In genomic region chr3:113280285-113280684, GRCm38 (mm10) we compare ENCODE assay signal across 21 mouse cellular contexts. TPM values are rescaled to one million over a fixed set of nuclear protein-coding genes. Genes with fewer than 3 reads are reported as not detected.
A peak's percentile ranks its signal among the peaks of the same experiment; 100 is the strongest.
DNase-seq lines count a peak whose midpoint lies in the region; ATAC-seq lines count a peak whose summit lies in the region.
"Not testable (repeated sequence)": the region's sequence is repeated elsewhere in the genome, so short reads cannot be mapped to it uniquely, and the experiment has no call there.
"Had no signal": no experiment of that assay in that cellular context is flagged by ENCODE, and none has a peak within 500 bp of the region (broad histone marks: within the 10 kb centered on the region; RNA-seq: fewer than 3 reads in every experiment).

No protein-coding gene starts in this region.

- not testable (repeated sequence) for H3K4me1 ChIP-seq in embryonic facial prominence, embryonic 13.5 days; forebrain, embryonic 12.5 days; hindbrain, embryonic 11.5 days (replicated peaks; ENCODE audit: control insufficient read depth, insufficient read depth, low read length); intestine, embryonic 16.5 days (ENCODE audit: control insufficient read depth, insufficient read depth, low read length); midbrain, embryonic 11.5 days (ENCODE audit: control insufficient read depth, insufficient read depth, low read length); midbrain, embryonic 14.5 days (ENCODE audit: control insufficient read depth, insufficient read depth, low read length); neural tube, embryonic 11.5 days (ENCODE audit: control insufficient read depth, insufficient read depth, low read length); stomach, embryonic 15.5 days

- 0 out of 2 replicates have a peak, but pooled peaks have one; percentile 43 for ATAC-seq in embryonic facial prominence, embryonic 13.5 days (ENCODE audit: insufficient number of reproducible peaks, insufficient read depth, low FRiP score, low TSS enrichment, low read depth)
- ATAC-seq in forebrain, embryonic 12.5 days (ENCODE audit: low FRiP score) = 0 out of 2 replicates have a peak, but pooled peaks have one; percentile 23
- peak; percentile 49; the same call in 1 of the 2 replicates for ATAC-seq in hindbrain, embryonic 11.5 days (ENCODE audit: low FRiP score)
- ATAC-seq in intestine, embryonic 16.5 days = peak; percentile 56
- ATAC-seq in midbrain, embryonic 11.5 days (ENCODE audit: low FRiP score) = peak; percentile 46; the same call in 1 of the 2 replicates
- ATAC-seq in midbrain, embryonic 14.5 days (ENCODE audit: low FRiP score, low TSS enrichment) = peak; percentile 63; the same call in 1 of the 2 replicates
- ATAC-seq in neural tube, embryonic 11.5 days (ENCODE audit: insufficient read depth, low FRiP score, low TSS enrichment) = peak; percentile 58; the same call in 1 of the 2 replicates
- ATAC-seq in stomach, embryonic 15.5 days (ENCODE audit: insufficient read depth, low FRiP score, low read depth) = peak; percentile 66; the same call in 1 of the 2 replicates

- not testable (repeated sequence) for H3K36me3 ChIP-seq in embryonic facial prominence, embryonic 13.5 days; forebrain, embryonic 12.5 days (replicated peaks); hindbrain, embryonic 11.5 days (ENCODE audit: control insufficient read depth, insufficient read depth, low read length); intestine, embryonic 16.5 days (ENCODE audit: control insufficient read depth, insufficient read depth, low read length); midbrain, embryonic 11.5 days (ENCODE audit: control insufficient read depth, insufficient read depth, low read length); midbrain, embryonic 14.5 days (ENCODE audit: control insufficient read depth, insufficient read depth, low read length); neural tube, embryonic 11.5 days (ENCODE audit: control insufficient read depth, insufficient read depth, low read length); stomach, embryonic 15.5 days

- not testable (repeated sequence) for H3K27ac ChIP-seq in embryonic facial prominence, embryonic 13.5 days; forebrain, embryonic 12.5 days; hindbrain, embryonic 11.5 days (ENCODE audit: low read depth, low read length); intestine, embryonic 16.5 days (ENCODE audit: low read length); midbrain, embryonic 11.5 days (ENCODE audit: low read depth, low read length); midbrain, embryonic 14.5 days (replicated peaks; ENCODE audit: low read depth, low read length); neural tube, embryonic 11.5 days (ENCODE audit: low read depth, low read length); stomach, embryonic 15.5 days

- H3K4me3 ChIP-seq in embryonic facial prominence, embryonic 13.5 days; forebrain, embryonic 12.5 days (replicated peaks); hindbrain, embryonic 11.5 days (ENCODE audit: low read depth, low read length); intestine, embryonic 16.5 days (ENCODE audit: low read length); midbrain, embryonic 11.5 days (ENCODE audit: low read depth, low read length); midbrain, embryonic 14.5 days (replicated peaks; ENCODE audit: low read depth, low read length); neural tube, embryonic 11.5 days (ENCODE audit: low read depth, low read length); stomach, embryonic 15.5 days (replicated peaks): not testable (repeated sequence)

- not testable (repeated sequence) for DNase-seq in hindbrain, embryonic 11.5 days (ENCODE audit: low spot score); midbrain, embryonic 11.5 days (ENCODE audit: low spot score, missing footprints); midbrain, embryonic 14.5 days; neural tube, embryonic 11.5 days (ENCODE audit: low spot score)

- not testable (repeated sequence) for H3K9me3 ChIP-seq in embryonic facial prominence, embryonic 13.5 days; forebrain, embryonic 12.5 days; hindbrain, embryonic 11.5 days (ENCODE audit: control insufficient read depth, low read length); intestine, embryonic 16.5 days (ENCODE audit: control insufficient read depth, low read length); midbrain, embryonic 11.5 days (ENCODE audit: control insufficient read depth, low read length); midbrain, embryonic 14.5 days (ENCODE audit: control insufficient read depth, low read length); neural tube, embryonic 11.5 days (ENCODE audit: control insufficient read depth, low read length); stomach, embryonic 15.5 days

- H3K9ac ChIP-seq in embryonic facial prominence, embryonic 13.5 days; forebrain, embryonic 12.5 days; hindbrain, embryonic 11.5 days (ENCODE audit: low read depth, low read length); intestine, embryonic 16.5 days (ENCODE audit: low read depth, low read length); midbrain, embryonic 11.5 days (ENCODE audit: low read length); midbrain, embryonic 14.5 days (replicated peaks; ENCODE audit: low read length); neural tube, embryonic 11.5 days (ENCODE audit: low read length); stomach, embryonic 15.5 days: not testable (repeated sequence)

- not testable (repeated sequence) for H3K27me3 ChIP-seq in embryonic facial prominence, embryonic 13.5 days; forebrain, embryonic 12.5 days; hindbrain, embryonic 11.5 days (ENCODE audit: control insufficient read depth, insufficient read depth, low read length); intestine, embryonic 16.5 days (replicated peaks; ENCODE audit: control insufficient read depth, insufficient read depth, low read length); midbrain, embryonic 11.5 days (ENCODE audit: control insufficient read depth, insufficient read depth, low read length); midbrain, embryonic 14.5 days (ENCODE audit: control insufficient read depth, insufficient read depth, low read length); neural tube, embryonic 11.5 days (ENCODE audit: control insufficient read depth, insufficient read depth, low read length); stomach, embryonic 15.5 days (replicated peaks)

- H3K4me2 ChIP-seq in embryonic facial prominence, embryonic 13.5 days; forebrain, embryonic 12.5 days; hindbrain, embryonic 11.5 days (replicated peaks; ENCODE audit: low read depth, low read length); intestine, embryonic 16.5 days (ENCODE audit: low read depth, low read length); midbrain, embryonic 11.5 days; midbrain, embryonic 14.5 days (ENCODE audit: low read length); neural tube, embryonic 11.5 days (ENCODE audit: low read depth); stomach, embryonic 15.5 days: not testable (repeated sequence)

RNA-seq across cellular contexts. Expression of gene Amy2a4, which starts 11.0 kb away (rescaled TPM):
- polyA plus RNA-seq in embryonic facial prominence, embryonic 13.5 days (2015; fragmentation: Nextera tagmentation; extraction: Ambion mirVana) = not detected in 2 replicates
- not detected in 2 replicates for polyA plus RNA-seq in forebrain, embryonic 12.5 days (2016; fragmentation: Nextera tagmentation; extraction: Ambion mirVana)
- not detected in 2 replicates for polyA plus RNA-seq in hindbrain, embryonic 11.5 days (2014; fragmentation: Nextera tagmentation; extraction: Ambion mirVana)
- polyA plus RNA-seq in intestine, embryonic 16.5 days (2015; fragmentation: Nextera tagmentation; extraction: Ambion mirVana) = 580 and 783 TPM in 2 replicates
- polyA plus RNA-seq in midbrain, embryonic 11.5 days (2014; fragmentation: Nextera tagmentation; extraction: Ambion mirVana) = 0.04 and 0.05 TPM in 2 replicates
- polyA plus RNA-seq in midbrain, embryonic 14.5 days (2014; fragmentation: Nextera tagmentation; extraction: Ambion mirVana) = not detected in 2 replicates
- polyA plus RNA-seq in neural tube, embryonic 11.5 days (2014; fragmentation: Nextera tagmentation; extraction: Ambion mirVana) = not detected in 2 replicates
- polyA plus RNA-seq in stomach, embryonic 15.5 days (2015; fragmentation: Nextera tagmentation; extraction: Ambion mirVana) = 674 and 990 TPM in 2 replicates
- polyA plus RNA-seq: activated CD4-positive, CD25-positive, alpha-beta regulatory T cell, adult 4 months; CD4-positive, CD25-positive, alpha-beta regulatory T cell, adult 4 months; embryonic facial prominence, embryonic 10.5 days; embryonic facial prominence, embryonic 12.5 days; embryonic facial prominence, embryonic 15.5 days; erythroblast, embryonic 14.5 days; forebrain, embryonic 10.5 days; forebrain, embryonic 14.5 days; forebrain, embryonic 16.5 days; G1E; Patski had no signal

RNA-seq across cellular contexts. Expression of gene Amy2a5, which starts 21.6 kb away (rescaled TPM):
- polyA plus RNA-seq in embryonic facial prominence, embryonic 13.5 days (2015; fragmentation: Nextera tagmentation; extraction: Ambion mirVana) = 0.51 TPM in 1 of 2 replicates, not detected in the other
- polyA plus RNA-seq in forebrain, embryonic 12.5 days (2016; fragmentation: Nextera tagmentation; extraction: Ambion mirVana) = not detected in 2 replicates
- not detected in 2 replicates for polyA plus RNA-seq in hindbrain, embryonic 11.5 days (2014; fragmentation: Nextera tagmentation; extraction: Ambion mirVana)
- 306 and 445 TPM in 2 replicates for polyA plus RNA-seq in intestine, embryonic 16.5 days (2015; fragmentation: Nextera tagmentation; extraction: Ambion mirVana)
- 0.81 and 0.90 TPM in 2 replicates for polyA plus RNA-seq in midbrain, embryonic 11.5 days (2014; fragmentation: Nextera tagmentation; extraction: Ambion mirVana)
- polyA plus RNA-seq in midbrain, embryonic 14.5 days (2014; fragmentation: Nextera tagmentation; extraction: Ambion mirVana) = 0.12 TPM in 1 of 2 replicates, not detected in the other
- polyA plus RNA-seq in neural tube, embryonic 11.5 days (2014; fragmentation: Nextera tagmentation; extraction: Ambion mirVana) = not detected in 2 replicates
- polyA plus RNA-seq in stomach, embryonic 15.5 days (2015; fragmentation: Nextera tagmentation; extraction: Ambion mirVana) = 330 and 360 TPM in 2 replicates
- polyA plus RNA-seq: activated CD4-positive, CD25-positive, alpha-beta regulatory T cell, adult 4 months; CD4-positive, CD25-positive, alpha-beta regulatory T cell, adult 4 months; cerebellum, adult 2 months; cortical plate, adult 2 months; embryonic facial prominence, embryonic 10.5 days; embryonic facial prominence, embryonic 12.5 days; erythroblast, embryonic 14.5 days; forebrain, embryonic 10.5 days; forebrain, embryonic 14.5 days; forebrain, embryonic 16.5 days; G1E; Patski had no signal

RNA-seq across cellular contexts. Expression of gene Amy2a3, which starts 43.6 kb away (rescaled TPM):
- polyA plus RNA-seq in embryonic facial prominence, embryonic 13.5 days (2015; fragmentation: Nextera tagmentation; extraction: Ambion mirVana) = not detected in 2 replicates
- not detected in 2 replicates for polyA plus RNA-seq in forebrain, embryonic 12.5 days (2016; fragmentation: Nextera tagmentation; extraction: Ambion mirVana)
- not detected in 2 replicates for polyA plus RNA-seq in hindbrain, embryonic 11.5 days (2014; fragmentation: Nextera tagmentation; extraction: Ambion mirVana)
- polyA plus RNA-seq in intestine, embryonic 16.5 days (2015; fragmentation: Nextera tagmentation; extraction: Ambion mirVana) = 580 and 783 TPM in 2 replicates
- polyA plus RNA-seq in midbrain, embryonic 11.5 days (2014; fragmentation: Nextera tagmentation; extraction: Ambion mirVana) = 0.04 and 0.05 TPM in 2 replicates
- polyA plus RNA-seq in midbrain, embryonic 14.5 days (2014; fragmentation: Nextera tagmentation; extraction: Ambion mirVana) = not detected in 2 replicates
- polyA plus RNA-seq in neural tube, embryonic 11.5 days (2014; fragmentation: Nextera tagmentation; extraction: Ambion mirVana) = not detected in 2 replicates
- 674 and 990 TPM in 2 replicates for polyA plus RNA-seq in stomach, embryonic 15.5 days (2015; fragmentation: Nextera tagmentation; extraction: Ambion mirVana)
- polyA plus RNA-seq: activated CD4-positive, CD25-positive, alpha-beta regulatory T cell, adult 4 months; CD4-positive, CD25-positive, alpha-beta regulatory T cell, adult 4 months; embryonic facial prominence, embryonic 10.5 days; embryonic facial prominence, embryonic 12.5 days; embryonic facial prominence, embryonic 15.5 days; erythroblast, embryonic 14.5 days; forebrain, embryonic 10.5 days; forebrain, embryonic 14.5 days; forebrain, embryonic 16.5 days; G1E; Patski had no signal

Comparison
In these comparisons a context has a peak if more than half of its experiments do, and no peak if none do; other contexts are left out.
1. RNA of gene Amy2a4, which starts 11.0 kb away (polyA plus RNA-seq): 674 to 990 TPM in stomach, embryonic 15.5 days and 580 to 783 TPM in intestine, embryonic 16.5 days; 0.04 to 0.05 TPM in midbrain, embryonic 11.5 days, not detected in embryonic facial prominence, embryonic 13.5 days, not detected in forebrain, embryonic 12.5 days, not detected in hindbrain, embryonic 11.5 days, not detected in midbrain, embryonic 14.5 days and not detected in neural tube, embryonic 11.5 days; every median in the first group is over 100 times any median in the second.
2. RNA of gene Amy2a5, which starts 21.6 kb away (polyA plus RNA-seq): 330 to 360 TPM in stomach, embryonic 15.5 days and 306 to 445 TPM in intestine, embryonic 16.5 days; 0.81 to 0.90 TPM in midbrain, embryonic 11.5 days, 0.51 TPM in embryonic facial prominence, embryonic 13.5 days, not detected in hindbrain, embryonic 11.5 days, 0.12 TPM in midbrain, embryonic 14.5 days, not detected in forebrain, embryonic 12.5 days and not detected in neural tube, embryonic 11.5 days; every median in the first group is over 100 times any median in the second.
3. RNA of gene Amy2a3, which starts 43.6 kb away (polyA plus RNA-seq): 674 to 990 TPM in stomach, embryonic 15.5 days and 580 to 783 TPM in intestine, embryonic 16.5 days; 0.04 to 0.05 TPM in midbrain, embryonic 11.5 days, not detected in embryonic facial prominence, embryonic 13.5 days, not detected in forebrain, embryonic 12.5 days, not detected in hindbrain, embryonic 11.5 days, not detected in midbrain, embryonic 14.5 days and not detected in neural tube, embryonic 11.5 days; every median in the first group is over 100 times any median in the second.
4. Peak in every context shown above with its lines, with median percentiles within 50 percentile points of each other: ATAC-seq.